Mouse (Mus musculus) megakaryocyte, embryonic 14.5 days (primary cell): ENCODE results near the gene Rps6kl1.

ENCODE experiments used
- FLI1 ChIP-seq: IDR thresholded peaks from 2 replicates; pipeline ENCODE4 v1.6.1; 2012; ENCODE audit warnings: low read length, inconsistent platforms, mixed read lengths
- GATA1 ChIP-seq: IDR thresholded peaks from 3 replicates; pipeline ENCODE4 v1.6.1; 2012; ENCODE audit warnings: mixed read lengths, low read length, inconsistent platforms, borderline replicate concordance

- TF ChIP-seq GATA1 (no peak), FLI1 (no peak)
Measured at GRCm38 (mm10) chr12:85094706-85095105, 56.4 kb downstream of the Rps6kl1 start.
